Mouse (Mus musculus) heart, embryonic 16.5 days (tissue): Measurements from ENCODE around the gene Hk3. TPM values are rescaled to one million over a fixed set of nuclear protein-coding genes. Genes with fewer than 3 reads are reported as not detected.

Source experiments
- ATAC-seq: fragments of 200-750 bp; cut with Nextera tagmentation; replicated peaks from 2 replicates; pipeline ENCODE4 v1.8.0; 2017; ENCODE audit warnings: moderate number of reproducible peaks; ENCODE audit not compliant: insufficient read depth, low FRiP score; ENCODE audit errors: extremely low read depth
- H3K27ac ChIP-seq: fragments of 300-500 bp; sonication (generic); 2 replicates; pipeline ENCODE4 v1.5.1; 2014; ENCODE audit warnings: mild to moderate bottlenecking, low read length, control low read depth, moderate library complexity
- H3K27me3 ChIP-seq: fragments of 300-500 bp; sonication (generic); 2 replicates; pipeline ENCODE4 v1.6.1; 2014; ENCODE audit warnings: low read length, mixed read lengths; ENCODE audit not compliant: control insufficient read depth, insufficient read depth
- H3K36me3 ChIP-seq: fragments of 300-500 bp; sonication (generic); 2 replicates; pipeline ENCODE4 v1.6.1; 2014; ENCODE audit not compliant: control insufficient read depth, insufficient read depth
- H3K4me1 ChIP-seq: fragments of 300-500 bp; sonication (generic); 2 replicates; pipeline ENCODE4 v1.6.1; 2014; ENCODE audit warnings: low read length, mixed read lengths; ENCODE audit not compliant: control insufficient read depth, insufficient read depth
- H3K4me2 ChIP-seq: fragments of 300-500 bp; sonication (generic); 2 replicates; pipeline ENCODE4 v1.6.1; 2014; ENCODE audit warnings: low read depth, mild to moderate bottlenecking, control low read depth, low read length
- H3K4me3 ChIP-seq: fragments of 300-500 bp; sonication (generic); 2 replicates; pipeline ENCODE4 v1.5.1; 2014; ENCODE audit warnings: mild to moderate bottlenecking, control low read depth, low read length
- H3K9ac ChIP-seq: fragments of 300-500 bp; sonication (generic); 2 replicates; pipeline ENCODE4 v1.6.1; 2014; ENCODE audit warnings: low read length, control low read depth
- H3K9me3 ChIP-seq: fragments of 300-500 bp; sonication (generic); replicated peaks from 2 replicates; pipeline ENCODE4 v1.6.1; 2016; ENCODE audit warnings: low read length; ENCODE audit not compliant: control insufficient read depth
- WGBS: fragments of 180-500 bp; shearing (Covaris S2); extraction: QIAGEN DNeasy Blood & Tissue Kit; methylation state at CpG from one replicate; pipeline ENCODE4 v1.1.7; 2014; 5-methylcytosine and 5-hydroxymethylcytosine counted together
- polyA plus RNA-seq: library from polyadenylated mRNA; unstranded; fragments of >200 nt; fragmentation: Nextera tagmentation; extraction: Ambion mirVana; gene quantifications from 2 replicates; pipeline ENCODE4 v1.2.1, GENCODE M21; 2015

Gene Hk3
- polyA plus RNA-seq, 1 experiment from 2014 or later, result 0.72 TPM

- ATAC-seq, result no peak
- Histone ChIP-seq H3K27me3 (no peaks in the 10 kb centered on the region; the same call in 1 of the 2 replicates), H3K4me1 (peaks cover 5% of the 10 kb centered on the region; the same call in 1 of the 2 replicates), H3K27ac (no peak overlapping the region), H3K9me3 (no peaks in the 10 kb centered on the region), H3K4me3 (no peak overlapping the region), H3K4me2 (no peak overlapping the region), H3K9ac (no peak overlapping the region), H3K36me3 (no peaks in the 10 kb centered on the region)
- 87% methylated on average over 4 of the region's 4 CpGs for WGBS
Observed at GRCm38 (mm10) chr13:55020051-55020450, 1.1 kb downstream of the Hk3 start.

DNA sequence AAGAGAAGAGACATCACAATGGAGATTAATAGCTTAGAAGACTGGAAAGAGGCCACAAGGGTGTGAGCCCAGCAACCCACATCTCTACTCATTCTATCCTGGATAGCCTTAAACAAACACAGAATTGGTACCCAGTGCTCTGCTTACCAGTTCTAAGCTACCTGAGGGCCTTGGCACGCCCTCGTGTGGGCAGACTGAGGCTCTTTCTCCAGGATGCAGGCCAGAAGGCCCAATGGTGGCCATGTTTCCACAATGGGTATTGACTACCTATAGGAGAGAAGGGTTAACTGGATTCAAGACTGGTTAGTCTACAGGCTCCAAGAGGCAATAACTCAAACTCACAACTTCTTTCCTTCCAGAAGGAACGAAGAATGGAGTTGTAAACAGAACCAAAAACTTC, 2.0 kb downstream of the Hk3 start:
- H3K4me2 ChIP-seq, result no peak overlapping the region
- WGBS, result 45% methylated on average over 3 of the region's 3 CpGs
- peaks cover 5% of the 10 kb centered on the region; the same call in 1 of the 2 replicates for H3K4me1 ChIP-seq
- no peak overlapping the region for H3K27ac ChIP-seq
- no peaks in the 10 kb centered on the region; the same call in 1 of the 2 replicates for H3K27me3 ChIP-seq
- no peak overlapping the region for H3K9ac ChIP-seq
- H3K36me3 ChIP-seq, result no peaks in the 10 kb centered on the region
- H3K4me3 ChIP-seq, result no peak overlapping the region
- no peaks in the 10 kb centered on the region for H3K9me3 ChIP-seq
- ATAC-seq, result no peak

DNA sequence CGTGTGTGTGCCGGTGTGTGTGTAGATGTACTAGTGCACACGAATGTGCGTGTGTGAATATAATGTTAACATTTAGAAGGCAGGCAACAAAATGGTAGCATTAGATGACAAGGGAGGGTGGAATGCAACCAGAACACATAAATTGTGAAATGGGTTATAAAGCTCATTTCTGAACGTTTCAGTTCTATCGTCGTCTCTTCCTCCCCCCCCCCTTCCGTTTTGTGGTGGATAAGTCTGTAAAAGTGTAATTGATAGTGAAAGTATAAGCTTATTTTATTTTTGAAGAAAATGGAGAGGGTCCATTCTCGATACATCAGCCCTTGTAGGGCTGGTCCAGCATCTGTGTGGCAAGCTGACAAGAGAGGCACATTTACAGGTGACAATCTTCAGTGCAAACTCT, 2.5 kb downstream of the Hk3 start:
- WGBS, result 80% methylated on average over 9 of the region's 9 CpGs
- Histone ChIP-seq H3K9ac (no peak overlapping the region), H3K9me3 (no peaks in the 10 kb centered on the region), H3K36me3 (no peaks in the 10 kb centered on the region), H3K4me2 (no peak overlapping the region), H3K4me1 (peaks cover 5% of the 10 kb centered on the region; the same call in 1 of the 2 replicates), H3K27me3 (no peaks in the 10 kb centered on the region; the same call in 1 of the 2 replicates), H3K27ac (no peak overlapping the region), H3K4me3 (no peak overlapping the region)
- ATAC-seq, result no peak

DNA sequence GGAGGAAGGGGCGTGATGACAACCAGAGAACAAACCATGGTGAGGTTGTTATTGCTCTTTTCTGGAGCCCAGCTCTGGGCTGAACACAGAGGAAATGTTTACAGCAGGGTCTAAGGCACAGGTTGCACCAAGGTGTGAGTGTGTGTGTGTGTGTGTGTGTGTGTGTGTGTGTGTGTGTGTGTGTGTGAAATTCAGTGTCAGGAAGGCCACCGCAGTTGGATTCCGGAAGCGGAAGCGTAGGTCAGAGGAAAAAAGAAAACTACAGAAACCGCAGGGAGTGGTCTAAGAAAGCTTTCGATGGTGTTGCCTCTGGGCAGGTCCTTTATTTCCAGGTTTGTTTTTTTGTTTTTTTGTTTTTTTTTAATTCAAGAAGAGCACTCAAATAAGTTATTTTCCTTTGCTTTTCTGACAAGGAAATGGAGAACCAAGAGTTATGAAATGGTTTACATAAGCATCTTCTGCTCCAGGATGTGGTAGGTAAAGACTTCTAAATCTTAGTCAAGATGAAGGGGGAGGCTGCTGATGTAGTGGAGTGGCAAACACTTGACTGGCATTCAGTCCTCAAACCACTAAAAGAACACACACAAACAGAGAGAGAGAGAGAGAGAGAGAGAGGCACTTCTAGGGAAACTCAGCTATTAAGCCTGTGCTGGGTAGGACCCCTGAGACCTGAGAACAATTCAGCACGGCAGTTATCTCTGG, 3.1 kb downstream of the Hk3 start:
- no peak for ATAC-seq
- no peaks in the 10 kb centered on the region; the same call in 1 of the 2 replicates for H3K27me3 ChIP-seq
- H3K4me3 ChIP-seq, result no peak overlapping the region
- H3K4me2 ChIP-seq, result no peak overlapping the region
- WGBS, result 76% methylated on average over 8 of the region's 8 CpGs
- H3K9ac ChIP-seq, result no peak overlapping the region
- peaks cover 3% of the 10 kb centered on the region; the same call in 1 of the 2 replicates for H3K4me1 ChIP-seq
- H3K9me3 ChIP-seq, result no peaks in the 10 kb centered on the region
- H3K36me3 ChIP-seq, result no peaks in the 10 kb centered on the region
- no peak overlapping the region for H3K27ac ChIP-seq

DNA sequence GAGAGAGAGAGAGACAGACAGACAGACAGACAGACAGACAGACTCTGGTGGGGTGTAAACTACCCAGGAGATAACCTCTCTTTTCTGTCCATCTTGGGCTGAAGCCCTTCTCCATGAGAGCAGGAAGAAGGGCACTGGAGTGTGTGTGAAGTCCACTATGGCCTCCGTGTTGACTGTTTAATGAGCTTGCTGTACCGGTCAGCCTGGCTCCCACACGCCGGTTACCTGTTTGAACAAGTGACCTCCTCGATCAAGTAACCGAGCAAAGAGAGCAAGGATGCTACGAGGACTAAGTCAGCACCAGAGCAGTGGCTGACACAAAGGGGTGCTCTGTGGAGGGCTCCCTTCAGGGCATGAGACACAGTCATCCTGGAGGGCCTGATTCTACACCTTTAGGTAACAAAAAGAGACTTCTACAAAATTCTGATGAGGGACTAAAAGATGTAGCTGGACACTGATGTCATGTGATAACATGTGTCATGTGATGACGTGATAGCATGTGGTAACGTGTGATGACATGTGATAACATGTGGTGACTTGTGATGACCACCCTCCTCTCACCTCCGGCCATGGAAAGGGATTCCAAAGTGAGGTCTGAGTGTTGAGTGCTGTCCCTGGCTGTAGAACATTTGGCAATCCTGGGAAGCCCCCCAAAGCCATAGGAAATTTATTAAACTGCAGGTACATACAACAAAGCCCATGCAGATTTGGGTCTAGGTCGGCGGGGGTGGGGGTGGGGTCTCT, 3.9 kb downstream of the Hk3 start:
- no peak overlapping the region for H3K4me2 ChIP-seq
- H3K9ac ChIP-seq, result no peak overlapping the region
- H3K36me3 ChIP-seq, result no peaks in the 10 kb centered on the region
- no peaks in the 10 kb centered on the region for H3K4me1 ChIP-seq
- H3K27ac ChIP-seq, result no peak overlapping the region
- WGBS, result 74% methylated on average over 12 of the region's 12 CpGs
- no peak overlapping the region for H3K4me3 ChIP-seq
- no peaks in the 10 kb centered on the region for H3K9me3 ChIP-seq
- peaks cover under 1% of the 10 kb centered on the region for H3K27me3 ChIP-seq
- no peak for ATAC-seq

DNA sequence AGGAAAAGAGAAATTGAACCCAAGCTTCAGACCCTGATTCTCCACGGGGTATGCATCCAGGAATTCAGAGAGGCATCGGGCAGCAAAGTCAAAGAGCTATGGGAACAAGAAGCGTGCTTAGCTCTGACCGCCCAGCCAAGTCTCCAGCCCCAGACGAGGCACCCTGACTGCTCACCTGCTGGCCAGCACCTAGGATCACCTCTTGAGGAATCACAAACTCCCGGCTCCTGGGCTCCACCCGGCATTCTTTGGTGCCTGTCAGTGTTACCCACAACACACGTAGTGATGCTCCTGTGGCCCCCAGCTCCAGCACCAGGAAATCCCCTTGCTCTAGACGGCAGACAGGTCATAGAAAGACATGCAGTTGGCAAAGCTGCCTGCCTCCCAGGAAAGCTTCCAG, 6.7 kb downstream of the Hk3 start:
- no peaks in the 10 kb centered on the region for H3K36me3 ChIP-seq
- WGBS, result 73% methylated on average over 9 of the region's 9 CpGs

DNA sequence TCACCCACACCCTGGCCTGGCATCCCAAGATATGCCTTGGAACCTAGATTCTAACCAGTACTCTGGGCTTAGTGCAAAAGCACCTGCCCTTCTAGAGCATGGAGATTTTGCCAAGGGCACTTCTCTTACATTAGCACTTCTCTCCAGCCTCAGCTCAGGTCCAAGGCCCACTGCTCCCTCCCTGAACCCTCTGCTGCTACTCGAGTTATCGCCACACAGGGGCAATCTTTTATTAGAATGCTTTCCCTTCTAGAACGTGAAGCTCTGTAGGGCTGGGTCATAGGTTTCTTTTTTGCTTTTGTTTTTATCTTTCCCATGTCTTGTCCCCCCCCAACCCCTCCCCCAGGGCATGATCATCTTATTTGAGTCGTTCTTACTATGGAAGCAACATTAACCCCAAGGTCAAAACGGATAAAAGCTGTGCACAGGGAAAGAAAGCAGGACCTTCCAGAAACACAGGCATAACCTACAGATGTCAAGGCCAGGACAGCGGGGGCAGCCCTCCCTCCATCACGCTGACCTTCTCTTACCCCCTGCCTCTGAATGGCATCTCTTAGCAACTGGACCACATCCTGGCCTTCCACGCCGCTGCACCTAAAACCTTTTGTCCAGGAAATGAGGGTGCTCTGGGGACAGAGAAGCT, 7.4 kb downstream of the Hk3 start:
- no peak overlapping the region for H3K4me3 ChIP-seq
- WGBS, result 37% methylated on average over 9 of the region's 9 CpGs
- no peak overlapping the region for H3K4me2 ChIP-seq
- no peaks in the 10 kb centered on the region for H3K9me3 ChIP-seq
- H3K27me3 ChIP-seq, result peaks cover 3% of the 10 kb centered on the region
- H3K36me3 ChIP-seq, result no peaks in the 10 kb centered on the region
- H3K9ac ChIP-seq, result no peak overlapping the region
- H3K4me1 ChIP-seq, result no peaks in the 10 kb centered on the region
- H3K27ac ChIP-seq, result no peak overlapping the region
- no peak for ATAC-seq

More for the DNA sequence above, 6.7 kb downstream of the Hk3 start:
- peaks cover 3% of the 10 kb centered on the region for H3K27me3 ChIP-seq
- no peaks in the 10 kb centered on the region for H3K4me1 ChIP-seq
- no peak overlapping the region for H3K4me2 ChIP-seq
- no peak for ATAC-seq
- H3K27ac ChIP-seq, result no peak overlapping the region
- H3K4me3 ChIP-seq, result no peak overlapping the region
- H3K9me3 ChIP-seq, result no peaks in the 10 kb centered on the region
- H3K9ac ChIP-seq, result no peak overlapping the region

- WGBS, result 4% methylated on average over 14 of the region's 14 CpGs
- Histone ChIP-seq H3K27me3 (peaks cover 3% of the 10 kb centered on the region), H3K4me3 (no peak overlapping the region), H3K36me3 (no peaks in the 10 kb centered on the region), H3K9ac (no peak overlapping the region), H3K4me2 (no peak overlapping the region), H3K27ac (no peak overlapping the region), H3K4me1 (no peaks in the 10 kb centered on the region), H3K9me3 (no peaks in the 10 kb centered on the region)
- no peak for ATAC-seq
Observed at GRCm38 (mm10) chr13:55011981-55012478, 9.2 kb downstream of the Hk3 start.

DNA sequence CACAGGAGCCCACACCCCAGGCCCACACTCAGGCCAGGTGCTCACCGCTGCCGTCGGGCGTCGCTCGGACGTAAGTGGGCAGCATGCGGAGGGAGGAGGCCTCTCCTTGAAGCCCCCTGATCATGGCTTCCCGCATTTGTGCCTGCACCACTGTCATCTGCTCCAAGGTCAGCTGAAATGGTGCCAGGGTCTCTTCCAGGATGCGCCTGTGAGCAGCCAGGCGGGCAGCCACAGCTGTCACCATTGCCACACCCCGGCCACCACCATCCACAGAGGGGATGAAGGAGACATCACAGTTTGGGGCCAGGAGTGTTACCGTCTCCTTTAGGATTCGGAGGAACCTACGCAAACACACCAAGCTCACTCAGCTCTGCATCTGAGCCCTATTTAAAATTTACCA, 10.1 kb downstream of the Hk3 start:
- ATAC-seq, result no peak
- no peak overlapping the region for H3K4me2 ChIP-seq

More for the DNA sequence above, 10.1 kb downstream of the Hk3 start:
- Histone ChIP-seq H3K4me1 (no peaks in the 10 kb centered on the region), H3K27ac (no peak overlapping the region), H3K9ac (no peak overlapping the region), H3K9me3 (no peaks in the 10 kb centered on the region), H3K27me3 (peaks cover 3% of the 10 kb centered on the region), H3K36me3 (no peaks in the 10 kb centered on the region), H3K4me3 (no peak overlapping the region)
- WGBS, result 88% methylated on average over 15 of the region's 15 CpGs
